In the genomic region with DNA sequence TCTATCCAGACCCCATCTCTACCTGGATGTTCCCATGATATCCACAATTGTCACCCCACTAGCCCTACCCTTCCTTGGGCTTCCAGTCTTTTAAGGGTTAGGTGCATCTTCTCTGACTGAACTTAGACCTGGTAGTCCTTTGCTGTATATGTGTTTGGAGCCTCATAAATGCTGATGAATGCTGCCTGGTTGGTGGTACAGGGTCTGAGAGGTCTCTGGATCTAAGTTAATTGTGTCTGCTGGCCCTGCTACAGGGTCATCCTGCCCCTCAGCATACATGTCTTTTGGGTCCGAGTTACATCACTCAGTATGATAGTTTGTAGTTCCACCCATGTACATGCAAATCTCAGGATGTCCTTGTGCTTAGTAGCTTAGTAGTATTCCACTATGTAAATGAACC, we compare ENCODE assay signal across 30 mouse cellular contexts. TPM values are rescaled to one million over a fixed set of nuclear protein-coding genes. Genes with fewer than 3 reads are reported as not detected.
DNase-seq lines count a peak whose midpoint lies in the region.
"Not testable (repeated sequence)": the region's sequence is repeated elsewhere in the genome, so short reads cannot be mapped to it uniquely, and the experiment has no call there.
"Had no signal": no experiment of that assay in that cellular context is flagged by ENCODE, and none has a peak within 500 bp of the region (broad histone marks: within the 10 kb centered on the region; RNA-seq: fewer than 3 reads in every experiment).

No protein-coding gene starts in this region.

- not testable (repeated sequence) for H3K4me3 ChIP-seq in heart, embryonic 10.5 days

- not testable (repeated sequence) for H3K27me3 ChIP-seq in heart, embryonic 10.5 days (ENCODE audit: insufficient read depth, poor library complexity, severe bottlenecking)

- not testable (repeated sequence) for H3K36me3 ChIP-seq in heart, embryonic 10.5 days

- H3K27ac ChIP-seq in heart, embryonic 10.5 days, result not testable (repeated sequence)

- DNase-seq in gastrocnemius, postnatal 10 days, result peak; percentile 4
- peak; percentile 36 for DNase-seq in heart, embryonic 10.5 days (ENCODE audit: low spot score)
- peak; percentile 3 for DNase-seq in kidney, postnatal 14 days
- peak; percentile 2 for DNase-seq in lung, postnatal 25 days (ENCODE audit: low spot score)
- DNase-seq in thymus, postnatal 14 days, result peak; percentile 3
- peak; percentile 3 for DNase-seq in urinary bladder, postnatal 25 days (ENCODE audit: low spot score)

- 60% methylated on average over 1 of the region's 1 CpGs for WGBS in heart, embryonic 10.5 days

- H3K9me3 ChIP-seq in heart, embryonic 10.5 days, result not testable (repeated sequence)

- H3K4me1 ChIP-seq in heart, embryonic 10.5 days, result not testable (repeated sequence)

RNA-seq across cellular contexts. Expression of a gene that starts 11.6 kb away (rescaled TPM):
- not detected for total RNA-seq in gastrocnemius, postnatal 10 days (2021)
- not detected in 2 replicates for polyA plus RNA-seq in heart, embryonic 10.5 days (2016; fragmentation: Nextera tagmentation; extraction: Ambion mirVana)
- total RNA-seq: adrenal gland, adult 2 months; adrenal gland, postnatal 14 days; adrenal gland, postnatal 4 days; common myeloid progenitor, adult 5-6 weeks; forebrain, postnatal 0 days; gastrocnemius, adult 2 months; gastrocnemius, postnatal 25 days; heart, adult 8-10 months; heart, postnatal 10 days; heart, postnatal 36 days; MEL had no signal
- polyA plus RNA-seq: adrenal gland, adult 2 months; CD4-positive, CD25-positive, alpha-beta regulatory T cell, adult 4 months; cerebellum, adult 2 months; embryonic facial prominence, embryonic 12.5 days; embryonic facial prominence, embryonic 15.5 days; forebrain, embryonic 11.5 days; forebrain, embryonic 14.5 days; forebrain, postnatal 0 days; frontal cortex, adult 2 months; gonadal fat pad, adult 2 months; heart, embryonic 12.5 days; heart, embryonic 15.5 days; hindbrain, embryonic 10.5 days; hindbrain, embryonic 13.5 days; hindbrain, embryonic 16.5 days had no signal

RNA-seq across cellular contexts. Expression of a gene that starts 56.9 kb away (rescaled TPM):
- total RNA-seq in gastrocnemius, postnatal 10 days (2021), result not detected
- polyA plus RNA-seq in heart, embryonic 10.5 days (2016; fragmentation: Nextera tagmentation; extraction: Ambion mirVana), result not detected in 2 replicates
- total RNA-seq: adrenal gland, adult 2 months; adrenal gland, postnatal 14 days; adrenal gland, postnatal 4 days; common myeloid progenitor, adult 5-6 weeks; forebrain, postnatal 0 days; gastrocnemius, adult 2 months; gastrocnemius, postnatal 25 days; heart, adult 8-10 months; heart, postnatal 10 days; heart, postnatal 36 days; MEL had no signal
- polyA plus RNA-seq: adrenal gland, adult 2 months; CD4-positive, CD25-positive, alpha-beta regulatory T cell, adult 4 months; cerebellum, adult 2 months; embryonic facial prominence, embryonic 12.5 days; embryonic facial prominence, embryonic 15.5 days; forebrain, embryonic 11.5 days; forebrain, embryonic 14.5 days; forebrain, postnatal 0 days; frontal cortex, adult 2 months; gonadal fat pad, adult 2 months; heart, embryonic 12.5 days; heart, embryonic 15.5 days; hindbrain, embryonic 10.5 days; hindbrain, embryonic 13.5 days; hindbrain, embryonic 16.5 days had no signal
